Mouse (Mus musculus): ENCODE measurements at regions not wholly inside any gene's neighbourhood (a gene's known extent, or its start where the extent isn't known, plus 50 kb on each side); places are given as distances from the start of the nearest gene placed in this dataset.

DNA sequence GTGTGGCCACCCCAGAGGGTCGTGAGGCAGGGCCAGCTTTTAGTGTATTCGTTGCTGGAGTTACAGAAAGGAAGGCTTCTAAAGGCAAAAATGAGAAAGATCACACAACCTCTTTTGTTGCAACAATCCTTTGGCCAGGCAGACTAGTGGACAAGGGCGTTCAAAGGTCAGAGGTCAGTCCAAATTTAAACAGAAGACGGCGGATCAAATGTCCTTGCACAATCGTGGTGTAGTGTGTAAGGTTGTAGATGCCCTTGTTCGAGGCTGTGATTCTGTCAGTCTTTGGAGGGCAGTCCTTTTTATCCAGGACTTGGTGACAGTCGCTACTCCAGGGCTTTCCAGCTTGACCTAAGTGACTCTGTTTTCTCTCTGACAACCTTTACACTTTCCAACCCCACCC lies 76.6 kb upstream of the Cpsf6 start:
- TF ChIP-seq POLR2A (IDR thresholded peaks at IDR 0.05; ENCODE audit: control insufficient read depth, low read depth, low read length) (no peak), CTCF (IDR thresholded peaks at IDR 0.05; ENCODE audit: control insufficient read depth, insufficient read depth, insufficient replicate concordance, low read depth, low read length) (no peak)

All from testis, adult 2 months (tissue).